Mouse (Mus musculus) heart, embryonic 10.5 days (tissue): ENCODE measurements around the gene Kctd4. TPM values are rescaled to one million over a fixed set of nuclear protein-coding genes. Genes with fewer than 3 reads are reported as not detected.

Source experiments
- DNase-seq: peaks from one replicate; pipeline ENCODE4 v3.0.0-alpha.2; 2017; ENCODE audit warnings: low spot score
- H3K27ac ChIP-seq: fragments of 300-500 bp; sonication (generic); 2 replicates; pipeline ENCODE4 v1.5.1; 2016; ENCODE audit warnings: mild to moderate bottlenecking
- H3K27me3 ChIP-seq: fragments of 300-500 bp; sonication (generic); 2 replicates; pipeline ENCODE4 v1.6.1; 2016; ENCODE audit warnings: mild to moderate bottlenecking; ENCODE audit not compliant: poor library complexity, insufficient read depth, severe bottlenecking
- H3K36me3 ChIP-seq: fragments of 300-500 bp; sonication (generic); 2 replicates; pipeline ENCODE4 v1.6.1; 2016; ENCODE audit warnings: mild to moderate bottlenecking, moderate library complexity
- H3K4me1 ChIP-seq: fragments of 300-500 bp; sonication (generic); 2 replicates; pipeline ENCODE4 v1.6.1; 2016; ENCODE audit warnings: mild to moderate bottlenecking
- H3K4me3 ChIP-seq: fragments of 300-500 bp; sonication (generic); 2 replicates; pipeline ENCODE4 v1.5.1; 2016; ENCODE audit warnings: mild to moderate bottlenecking, moderate library complexity
- H3K9me3 ChIP-seq: fragments of 300-500 bp; sonication (generic); 2 replicates; pipeline ENCODE4 v1.6.1; 2016; ENCODE audit warnings: mild to moderate bottlenecking, moderate library complexity
- WGBS: fragments of 180-500 bp; shearing (Covaris S2); methylation state at CpG from one replicate; pipeline ENCODE4 v1.1.7; 2016; 5-methylcytosine and 5-hydroxymethylcytosine counted together
- polyA plus RNA-seq: library from polyadenylated mRNA; unstranded; fragments of >200 nt; fragmentation: Nextera tagmentation; extraction: Ambion mirVana; gene quantifications from 2 replicates; pipeline ENCODE4 v1.2.1, GENCODE M21; 2016

Kctd4 gene
- polyA plus RNA-seq, 1 experiment from 2014 or later = 0.34 TPM

- Histone ChIP-seq H3K4me3 (no peak overlapping the region), H3K27ac (no peak overlapping the region), H3K9me3 (no peaks in the 10 kb centered on the region), H3K36me3 (peaks cover 8% of the 10 kb centered on the region), H3K4me1 (peaks cover 7% of the 10 kb centered on the region), H3K27me3 (no peaks in the 10 kb centered on the region)
- DNase-seq = no peak
- WGBS = 88% methylated on average over 4 of the region's 4 CpGs
Observed at GRCm38 (mm10) chr14:76005011-76005410, 50.2 kb downstream of the Kctd4 start.

- Histone ChIP-seq H3K4me1 (peaks cover 12% of the 10 kb centered on the region), H3K4me3 (no peak overlapping the region), H3K9me3 (no peaks in the 10 kb centered on the region), H3K36me3 (peaks cover 4% of the 10 kb centered on the region; the same call in 1 of the 2 replicates), H3K27me3 (no peaks in the 10 kb centered on the region), H3K27ac (no peak overlapping the region)
- WGBS = 74% methylated on average over 1 of the region's 1 CpGs
- DNase-seq = no peak
Observed at GRCm38 (mm10) chr14:76008174-76008573, 53.4 kb downstream of the Kctd4 start.

- peak overlapping the region; percentile 99 for H3K4me3 ChIP-seq
- no peaks in the 10 kb centered on the region for H3K27me3 ChIP-seq
- peaks cover 4% of the 10 kb centered on the region; the same call in 1 of the 2 replicates for H3K36me3 ChIP-seq
- DNase-seq = peak; percentile 66
- no peak overlapping the region for H3K27ac ChIP-seq
- H3K4me1 ChIP-seq = peaks cover 12% of the 10 kb centered on the region
- 80% methylated on average over 5 of the region's 5 CpGs for WGBS
- no peaks in the 10 kb centered on the region for H3K9me3 ChIP-seq
Observed at GRCm38 (mm10) chr14:76009185-76009584, 54.4 kb downstream of the Kctd4 start.

- H3K27ac ChIP-seq = peak within 1 kb of the TSS; percentile 91
- no peaks in the 10 kb centered on the region for H3K9me3 ChIP-seq
- peak; percentile 97 for DNase-seq
- no peaks in the 10 kb centered on the region for H3K27me3 ChIP-seq
- WGBS = 1% methylated on average over 67 of the region's 67 CpGs
- H3K36me3 ChIP-seq = peaks cover 4% of the 10 kb centered on the region; the same call in 1 of the 2 replicates
- H3K4me3 ChIP-seq = peak within 1 kb of the TSS; percentile 99
- H3K4me1 ChIP-seq = peaks cover 12% of the 10 kb centered on the region
Observed at GRCm38 (mm10) chr14:76010102-76011061, 55.6 kb downstream of the Kctd4 start, which contains the start of gene Gtf2f2. Gtf2f2 (minus strand) TSS chr14:76010865.

GRCm38 (mm10) chr14:76011062-76011457, 56.3 kb downstream of the Kctd4 start:
- peak overlapping the region; percentile 99 for H3K4me3 ChIP-seq
- 33% methylated on average over 7 of the region's 7 CpGs for WGBS
- H3K4me1 ChIP-seq = peaks cover 12% of the 10 kb centered on the region
- DNase-seq = peak; percentile 71
- peak overlapping the region; percentile 91 for H3K27ac ChIP-seq
- no peaks in the 10 kb centered on the region for H3K27me3 ChIP-seq
- peaks cover 4% of the 10 kb centered on the region; the same call in 1 of the 2 replicates for H3K36me3 ChIP-seq
- no peaks in the 10 kb centered on the region for H3K9me3 ChIP-seq

- H3K4me3 ChIP-seq = no peak overlapping the region
- H3K9me3 ChIP-seq = no peaks in the 10 kb centered on the region
- no peak for DNase-seq
- no peaks in the 10 kb centered on the region for H3K36me3 ChIP-seq
- H3K4me1 ChIP-seq = peaks cover 8% of the 10 kb centered on the region
- no peak overlapping the region for H3K27ac ChIP-seq
- WGBS = 45% methylated on average over 2 of the region's 2 CpGs
- no peaks in the 10 kb centered on the region for H3K27me3 ChIP-seq
Observed at GRCm38 (mm10) chr14:76014331-76014730, 59.5 kb downstream of the Kctd4 start.

Other genes with a start within 250 kb of the Kctd4 start
- gene Cog3, start 200.5 kb upstream of the Kctd4 start, polyA plus RNA-seq = 16.6 and 18.9 TPM in 2 replicates
- 5.2 and 5.8 TPM in 2 replicates for gene Slc25a30, start 168.0 kb upstream of the Kctd4 start, polyA plus RNA-seq
- 737 and 812 TPM in 2 replicates for gene Tpt1, start 109.9 kb upstream of the Kctd4 start, polyA plus RNA-seq
- gene Gtf2f2, start 55.9 kb downstream of the Kctd4 start, polyA plus RNA-seq = 37.7 and 43.5 TPM in 2 replicates
- 13.1 and 13.3 TPM in 2 replicates for gene Gpalpp1, start 155.8 kb downstream of the Kctd4 start, polyA plus RNA-seq
- gene Nufip1, start 155.9 kb downstream of the Kctd4 start, polyA plus RNA-seq = 13.5 and 16.6 TPM in 2 replicates